In the genomic region with DNA sequence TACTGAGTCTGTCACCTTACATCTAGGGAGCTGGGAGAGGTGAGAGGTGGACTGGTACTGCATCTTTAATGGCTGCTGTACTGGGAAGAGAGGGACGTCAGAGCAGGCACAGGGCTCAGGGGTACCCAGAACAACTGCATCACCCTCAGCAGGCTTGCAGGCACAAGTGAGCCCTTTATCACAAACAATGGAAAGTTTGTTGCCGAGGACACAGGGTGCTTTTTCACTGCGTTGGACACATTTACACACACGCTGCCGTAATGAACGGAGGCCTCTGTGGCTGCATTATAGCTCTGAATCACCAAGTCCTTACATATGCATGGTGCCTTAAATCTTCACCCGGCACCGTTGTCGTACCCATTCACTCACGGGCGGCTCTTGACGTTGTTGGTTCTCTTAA, we compare ENCODE assay signal across 15 mouse cellular contexts.
DNase-seq lines count a peak whose midpoint lies in the region; TF ChIP-seq lines count a peak whose summit lies in the region.
"Had no signal": no experiment of that assay in that cellular context is flagged by ENCODE, and none has a peak within 500 bp of the region (broad histone marks: within the 10 kb centered on the region; RNA-seq: fewer than 3 reads in every experiment).

No protein-coding gene starts in this region.

- 77% methylated on average over 12 of the region's 12 CpGs for WGBS in cerebellum, adult 2 months
- 89% methylated on average over 12 of the region's 12 CpGs for whole genome bisulfite sequencing in kidney, adult 2 months

- DNase-seq in cerebellum, adult 2 months, result peak in 1 of 2 experiments; percentile 20
- DNase-seq in cerebellum, postnatal 14 days, result no peak
- DNase-seq in layer of hippocampus, adult 2 months (ENCODE audit: low spot score in 2 of 2), result peak in 1 of 2 experiments; percentile 37
- no peak for DNase-seq in layer of hippocampus, postnatal 25 days (ENCODE audit: extremely low spot score in 1 of 2, low spot score in 1 of 2)
- DNase-seq in brain, adult 2 months (ENCODE audit: low read depth, low spot score), result peak; percentile 91
- peak; percentile 32 to 45 for DNase-seq in left cerebral cortex, adult 9 months (ENCODE audit: low spot score in 2 of 2)
- no peak for DNase-seq in kidney, adult 2 months
- DNase-seq in kidney, postnatal 25 days, result no peak
- DNase-seq: gastrocnemius, postnatal 14 days; kidney, postnatal 10 days; liver, postnatal 0 days had no signal

- H3K27me3 ChIP-seq in cerebellum, adult 2 months (ENCODE audit: control insufficient read depth, insufficient read depth, low read length), result peaks cover 1% of the 10 kb centered on the region; the same call in 1 of the 2 replicates
- no peaks in the 10 kb centered on the region for H3K27me3 ChIP-seq in kidney, adult 2 months (replicated peaks; ENCODE audit: control insufficient read depth, insufficient read depth, low read length)
- H3K27me3 ChIP-seq: embryonic facial prominence, embryonic 13.5 days; intestine, embryonic 15.5 days; stomach, embryonic 15.5 days had no signal

- no peaks in the 10 kb centered on the region for H3K36me3 ChIP-seq in kidney, adult 2 months (ENCODE audit: control insufficient read depth, insufficient read depth, low read length)
- H3K36me3 ChIP-seq: embryonic facial prominence, embryonic 13.5 days; heart, embryonic 10.5 days; intestine, embryonic 15.5 days; stomach, embryonic 15.5 days had no signal

- no peaks in the 10 kb centered on the region for H3K4me1 ChIP-seq in cerebellum, adult 2 months (ENCODE audit: control insufficient read depth, insufficient read depth, low read length)
- H3K4me1 ChIP-seq in kidney, adult 2 months (ENCODE audit: control insufficient read depth, insufficient read depth, low read length), result no peaks in the 10 kb centered on the region
- H3K4me1 ChIP-seq: embryonic facial prominence, embryonic 13.5 days; heart, embryonic 10.5 days; intestine, embryonic 15.5 days; stomach, embryonic 15.5 days had no signal

- H3K27ac ChIP-seq in cerebellum, adult 2 months (ENCODE audit: insufficient read depth, low read length), result peak overlapping the region; percentile 60; the same call in 1 of the 2 replicates
- H3K27ac ChIP-seq in layer of hippocampus, adult 2 months, result peak overlapping the region; percentile 76
- no peak overlapping the region for H3K27ac ChIP-seq in kidney, adult 2 months (ENCODE audit: insufficient read depth, low read depth, low read length)
- H3K27ac ChIP-seq: embryonic facial prominence, embryonic 13.5 days; heart, embryonic 10.5 days; intestine, embryonic 15.5 days; stomach, embryonic 15.5 days had no signal

- no peak overlapping the region for H3K4me3 ChIP-seq in cerebellum, adult 2 months (replicated peaks; ENCODE audit: insufficient read depth, low read depth, low read length)
- no peak overlapping the region for H3K4me3 ChIP-seq in layer of hippocampus, adult 2 months
- no peak overlapping the region for H3K4me3 ChIP-seq in kidney, adult 2 months (ENCODE audit: insufficient read depth, low read depth, low read length)
- H3K4me3 ChIP-seq: embryonic facial prominence, embryonic 13.5 days; heart, embryonic 10.5 days; intestine, embryonic 15.5 days; stomach, embryonic 15.5 days had no signal

- TF ChIP-seq POLR2A in cerebellum, adult 2 months (IDR thresholded peaks at IDR 0.05; ENCODE audit: borderline replicate concordance, insufficient read depth, low read length), result no peak
- no peak for TF ChIP-seq POLR2A in kidney, adult 2 months (IDR thresholded peaks at IDR 0.05; ENCODE audit: low read depth, low read length)

- no peak for TF ChIP-seq CTCF in cerebellum, adult 2 months (IDR thresholded peaks at IDR 0.05; ENCODE audit: borderline replicate concordance, insufficient read depth, low read depth, low read length)
- no peak for TF ChIP-seq CTCF in layer of hippocampus, adult 2 months (conservative IDR thresholded peaks at IDR 0.05)
- TF ChIP-seq CTCF in kidney, adult 2 months (conservative IDR thresholded peaks at IDR 0.05; ENCODE audit: insufficient read depth, insufficient read length, low read depth, low read length), result no peak

Comparison
In these comparisons a context has a peak if more than half of its experiments do, and no peak if none do; other contexts are left out.
1. DNase-seq: peak in brain, adult 2 months (single experiment) and left cerebral cortex, adult 9 months (2 of 2); none in cerebellum, postnatal 14 days (0 of 2), layer of hippocampus, postnatal 25 days (0 of 2), kidney, adult 2 months (single experiment) and kidney, postnatal 25 days (0 of 2).